Mouse (Mus musculus) hindbrain, postnatal 0 days (tissue): ENCODE results near the gene Olfr1378. TPM values are rescaled to one million over a fixed set of nuclear protein-coding genes. Genes with fewer than 3 reads are reported as not detected.
A peak's percentile ranks its signal among the peaks of the same experiment; 100 is the strongest.

Experiments
- ATAC-seq: fragments of 200-750 bp; cut with Nextera tagmentation; 2 replicates; pipeline ENCODE4 v1.8.0; 2017; ENCODE audit warnings: mild to moderate bottlenecking, moderate TSS enrichment, moderate library complexity
- DNase-seq: peaks from one replicate; pipeline ENCODE4 v3.0.0-alpha.2; 2015; ENCODE audit warnings: low spot score
- H3K27ac ChIP-seq: fragments of 300-500 bp; sonication (generic); 2 replicates; pipeline ENCODE4 v1.5.1; 2014; ENCODE audit warnings: mild to moderate bottlenecking
- H3K27me3 ChIP-seq: fragments of 300-500 bp; sonication (generic); 2 replicates; pipeline ENCODE4 v1.6.1; 2014; ENCODE audit warnings: low read length, mixed read lengths; ENCODE audit not compliant: insufficient read depth
- H3K36me3 ChIP-seq: fragments of 300-500 bp; sonication (generic); 2 replicates; pipeline ENCODE4 v1.6.1; 2014; ENCODE audit warnings: low read length, mixed read lengths; ENCODE audit not compliant: insufficient read depth
- H3K4me1 ChIP-seq: fragments of 300-500 bp; sonication (generic); 2 replicates; pipeline ENCODE4 v1.6.1; 2014; ENCODE audit warnings: antibody characterized with exemption, low read length, mixed read lengths; ENCODE audit not compliant: insufficient read depth
- H3K4me2 ChIP-seq: fragments of 300-500 bp; sonication (generic); 2 replicates; pipeline ENCODE4 v1.6.1; 2014; ENCODE audit warnings: low read depth, mild to moderate bottlenecking, low read length, moderate library complexity, mixed read lengths
- H3K4me3 ChIP-seq: fragments of 300-500 bp; sonication (generic); 2 replicates; pipeline ENCODE4 v1.5.1; 2014; ENCODE audit warnings: low read length
- H3K9ac ChIP-seq: fragments of 300-500 bp; sonication (generic); replicated peaks from 2 replicates; pipeline ENCODE4 v1.6.1; 2014; ENCODE audit warnings: mild to moderate bottlenecking, low read length, moderate library complexity, mixed read lengths
- H3K9me3 ChIP-seq: fragments of 300-500 bp; sonication (generic); 2 replicates; pipeline ENCODE4 v1.6.1; 2016; ENCODE audit warnings: low read length, mixed read lengths
- CTCF ChIP-seq: IDR thresholded peaks from 2 replicates; pipeline ENCODE4 v1.5.1; 2016; ENCODE audit warnings: antibody characterized with exemption, control low read depth, low read depth
- WGBS: fragments of 180-500 bp; shearing (Covaris S2); extraction: QIAGEN DNeasy Blood & Tissue Kit; methylation state at CpG from one replicate; pipeline ENCODE4 v1.1.7; 2014; 5-methylcytosine and 5-hydroxymethylcytosine counted together
- polyA plus RNA-seq: library from polyadenylated mRNA; unstranded; fragments of >200 nt; fragmentation: Nextera tagmentation; extraction: Ambion mirVana; gene quantifications from 2 replicates; pipeline ENCODE4 v1.2.1, GENCODE M21; 2015
- total RNA-seq: library from RNA; depleted of rRNA; stranded (reverse); fragments of >200 nt; gene quantifications from 2 replicates; pipeline ENCODE4 v1.2.3, GENCODE M21; 2014; rRNA removed

The Olfr1378 gene
- total and polyA plus RNA-seq, 2 experiments from 2014 or later = not detected

GRCm38 (mm10) chr11:50981667-50982066, 15.3 kb downstream of the Olfr1378 start, which contains the start of gene Olfr1377:
Olfr1377 (plus strand) TSS chr11:50981967.
- no peak for TF ChIP-seq CTCF
- no peak within 1 kb of the TSS for H3K27ac ChIP-seq
- no peak within 1 kb of the TSS for H3K4me2 ChIP-seq
- no peaks in the 10 kb centered on the region for H3K36me3 ChIP-seq
- ATAC-seq (no peak), DNase-seq (no peak)
- H3K4me1 ChIP-seq = no peaks in the 10 kb centered on the region
- no peak within 1 kb of the TSS for H3K4me3 ChIP-seq
- 54% methylated on average over 5 of the region's 5 CpGs for WGBS
- no peak within 1 kb of the TSS for H3K9ac ChIP-seq
- H3K9me3 ChIP-seq = no peaks in the 10 kb centered on the region
- no peaks in the 10 kb centered on the region for H3K27me3 ChIP-seq

GRCm38 (mm10) chr11:51003296-51003695, 37.0 kb downstream of the Olfr1378 start, which contains the start of gene Olfr51:
Olfr51 (plus strand) TSS chr11:51003596.
- H3K4me3 ChIP-seq = no peak within 1 kb of the TSS
- 79% methylated on average over 5 of the region's 5 CpGs for WGBS

GRCm38 (mm10) chr11:51011821-51012220, 45.5 kb downstream of the Olfr1378 start:
- ATAC-seq = no peak
- no peak for TF ChIP-seq CTCF
- 28% methylated on average over 5 of the region's 5 CpGs for WGBS
- Histone ChIP-seq H3K4me3 (no peak overlapping the region), H3K36me3 (no peaks in the 10 kb centered on the region), H3K4me1 (no peaks in the 10 kb centered on the region), H3K9ac (no peak overlapping the region), H3K27ac (no peak overlapping the region), H3K27me3 (no peaks in the 10 kb centered on the region), H3K4me2 (no peak overlapping the region), H3K9me3 (no peaks in the 10 kb centered on the region)
- peak; percentile 55 for DNase-seq

More at GRCm38 (mm10) chr11:51003296-51003695, 37.0 kb downstream of the Olfr1378 start, which contains the start of gene Olfr51:
- no peaks in the 10 kb centered on the region for H3K27me3 ChIP-seq
- H3K9me3 ChIP-seq = no peaks in the 10 kb centered on the region
- ATAC-seq = no peak
- no peak within 1 kb of the TSS for H3K4me2 ChIP-seq
- no peaks in the 10 kb centered on the region for H3K4me1 ChIP-seq
- H3K27ac ChIP-seq = no peak within 1 kb of the TSS
- no peak for TF ChIP-seq CTCF
- no peaks in the 10 kb centered on the region for H3K36me3 ChIP-seq
- no peak for DNase-seq
- H3K9ac ChIP-seq = no peak within 1 kb of the TSS

- H3K9ac ChIP-seq = no peak within 1 kb of the TSS
Observed at GRCm38 (mm10) chr11:51013936-51014335, 47.6 kb downstream of the Olfr1378 start, which contains the start of gene Olfr54. Olfr54 (plus strand) TSS chr11:51014236.

GRCm38 (mm10) chr11:51016341-51016740, 50.0 kb downstream of the Olfr1378 start:
- Histone ChIP-seq H3K4me2 (no peak overlapping the region), H3K9ac (no peak overlapping the region), H3K27ac (no peak overlapping the region), H3K36me3 (no peaks in the 10 kb centered on the region), H3K9me3 (no peaks in the 10 kb centered on the region), H3K4me3 (no peak overlapping the region), H3K27me3 (no peaks in the 10 kb centered on the region), H3K4me1 (no peaks in the 10 kb centered on the region)
- no peak for DNase-seq
- no peak for ATAC-seq
- WGBS = 44% methylated on average over 2 of the region's 2 CpGs
- no peak for TF ChIP-seq CTCF

More at GRCm38 (mm10) chr11:51013936-51014335, 47.6 kb downstream of the Olfr1378 start, which contains the start of gene Olfr54:
- Histone ChIP-seq H3K4me2 (no peak within 1 kb of the TSS), H3K4me3 (no peak within 1 kb of the TSS), H3K4me1 (no peaks in the 10 kb centered on the region), H3K27me3 (no peaks in the 10 kb centered on the region), H3K9me3 (no peaks in the 10 kb centered on the region), H3K36me3 (no peaks in the 10 kb centered on the region), H3K27ac (no peak within 1 kb of the TSS)
- WGBS = 52% methylated on average over 1 of the region's 1 CpGs
- no peak for TF ChIP-seq CTCF
- no peak for ATAC-seq
- no peak for DNase-seq

Other genes with a start within 250 kb of the Olfr1378 start
- gene Zfp354c, start 138.8 kb upstream of the Olfr1378 start, total RNA-seq = 34.5 and 40.8 TPM in 2 replicates
- 32.0 and 37.1 TPM in 2 replicates for gene Zfp354c, start 138.8 kb upstream of the Olfr1378 start, polyA plus RNA-seq
- gene Zfp879, start 125.0 kb upstream of the Olfr1378 start, total RNA-seq = 2.4 and 3.2 TPM in 2 replicates
- 0.85 and 1.1 TPM in 2 replicates for gene Zfp879, start 125.0 kb upstream of the Olfr1378 start, polyA plus RNA-seq
- gene Grm6, start 115.8 kb upstream of the Olfr1378 start, total RNA-seq = not detected in 2 replicates
- not detected in 2 replicates for gene Grm6, start 115.8 kb upstream of the Olfr1378 start, polyA plus RNA-seq
- 3.5 and 4.0 TPM in 2 replicates for gene Zfp454, start 78.9 kb upstream of the Olfr1378 start, total RNA-seq
- gene Zfp454, start 78.9 kb upstream of the Olfr1378 start, polyA plus RNA-seq = 6.2 and 7.3 TPM in 2 replicates
- 15.8 and 24.3 TPM in 2 replicates for gene Zfp2, start 50.4 kb upstream of the Olfr1378 start, total RNA-seq
- gene Zfp2, start 50.4 kb upstream of the Olfr1378 start, polyA plus RNA-seq = 28.0 and 29.2 TPM in 2 replicates
- gene Zfp354b, start 34.9 kb upstream of the Olfr1378 start, total RNA-seq = 0.52 and 1.1 TPM in 2 replicates
- 2.3 and 2.8 TPM in 2 replicates for gene Zfp354b, start 34.9 kb upstream of the Olfr1378 start, polyA plus RNA-seq
- gene 4933414I15Rik, start 22.8 kb upstream of the Olfr1378 start, total RNA-seq = not detected in 2 replicates
- gene 4933414I15Rik, start 22.8 kb upstream of the Olfr1378 start, polyA plus RNA-seq = not detected in 2 replicates
- gene Prop1, start 12.8 kb upstream of the Olfr1378 start, total RNA-seq = not detected in 2 replicates
- not detected in 2 replicates for gene Prop1, start 12.8 kb upstream of the Olfr1378 start, polyA plus RNA-seq
- gene Olfr1377, start 15.4 kb downstream of the Olfr1378 start, total RNA-seq = not detected in 2 replicates
- not detected in 2 replicates for gene Olfr1377, start 15.4 kb downstream of the Olfr1378 start, polyA plus RNA-seq
- not detected in 2 replicates for gene Olfr51, start 37.1 kb downstream of the Olfr1378 start, total RNA-seq
- not detected in 2 replicates for gene Olfr51, start 37.1 kb downstream of the Olfr1378 start, polyA plus RNA-seq
- gene Olfr54, start 47.7 kb downstream of the Olfr1378 start, total RNA-seq = not detected in 2 replicates
- gene Olfr54, start 47.7 kb downstream of the Olfr1378 start, polyA plus RNA-seq = not detected in 2 replicates
- gene Olfr1375, start 81.6 kb downstream of the Olfr1378 start, total RNA-seq = not detected in 2 replicates
- gene Olfr1375, start 81.6 kb downstream of the Olfr1378 start, polyA plus RNA-seq = not detected in 2 replicates
- gene Zfp354a, start 92.7 kb downstream of the Olfr1378 start, total RNA-seq = 5.4 and 6.2 TPM in 2 replicates
- gene Zfp354a, start 92.7 kb downstream of the Olfr1378 start, polyA plus RNA-seq = 7.5 and 9.5 TPM in 2 replicates